Comparison of ENCODE assay signal across 26 mouse cellular contexts in the genomic region with DNA sequence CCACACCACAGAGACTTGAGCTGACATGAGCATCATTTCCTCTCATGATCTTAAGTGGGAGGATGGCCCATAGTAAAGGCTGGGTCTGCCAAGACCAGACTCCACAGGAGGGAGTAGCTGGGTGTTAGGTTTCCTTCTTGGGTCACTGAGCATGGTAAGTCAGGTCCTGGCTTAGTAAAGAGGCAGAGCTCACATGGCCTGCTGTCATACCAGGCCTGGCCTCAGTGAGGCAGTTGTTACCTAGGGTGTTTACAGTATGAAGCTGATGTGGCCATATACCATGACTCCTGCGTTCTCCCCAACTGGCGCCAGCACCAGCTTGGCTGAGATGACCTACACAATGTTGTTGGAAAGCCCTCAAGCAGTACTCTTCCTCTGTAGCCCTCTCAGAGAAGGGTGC. TPM values are rescaled to one million over a fixed set of nuclear protein-coding genes. Genes with fewer than 3 reads are reported as not detected.
DNase-seq lines count a peak whose midpoint lies in the region; ATAC-seq and TF ChIP-seq lines count a peak whose summit lies in the region.
"Had no signal": no experiment of that assay in that cellular context is flagged by ENCODE, and none has a peak within 500 bp of the region (broad histone marks: within the 10 kb centered on the region; RNA-seq: fewer than 3 reads in every experiment).

No protein-coding gene starts in this region.

- TF ChIP-seq POLR2A in CH12.LX (IDR thresholded peaks at IDR 0.05; ENCODE audit: low read depth, low read length): no peak

- H3K79me2 ChIP-seq in CH12.LX (replicated peaks; ENCODE audit: control insufficient read depth, extremely low read depth, insufficient read depth, poor library complexity, severe bottlenecking): no peaks in the 10 kb centered on the region

- no peak overlapping the region for H3K27ac ChIP-seq in intestine, postnatal 0 days (ENCODE audit: low read depth, low read length)
- H3K27ac ChIP-seq in intestine, embryonic 16.5 days (ENCODE audit: low read length): no peak overlapping the region
- H3K27ac ChIP-seq in layer of hippocampus, adult 2 months: no peak overlapping the region
- H3K27ac ChIP-seq in CH12.LX (ENCODE audit: insufficient read depth, low read depth): no peak overlapping the region
- H3K27ac ChIP-seq: embryonic facial prominence, embryonic 12.5 days; heart, embryonic 15.5 days; hindbrain, embryonic 14.5 days; intestine, embryonic 15.5 days; limb, embryonic 10.5 days; midbrain, embryonic 15.5 days; neural tube, embryonic 13.5 days; stomach, embryonic 15.5 days had no signal

- H3K36me3 ChIP-seq in intestine, postnatal 0 days (ENCODE audit: control insufficient read depth, insufficient read depth): no peaks in the 10 kb centered on the region
- H3K36me3 ChIP-seq in intestine, embryonic 16.5 days (ENCODE audit: control insufficient read depth, insufficient read depth, low read length): no peaks in the 10 kb centered on the region
- H3K36me3 ChIP-seq in CH12.LX (replicated peaks in 1 of 2; ENCODE audit: control insufficient read depth in 1 of 2, insufficient read depth in 1 of 2, low read length in 1 of 2): peaks cover 0 to 6% of the 10 kb centered on the region in 2 experiments
- H3K36me3 ChIP-seq: embryonic facial prominence, embryonic 12.5 days; heart, embryonic 15.5 days; intestine, embryonic 15.5 days; limb, embryonic 10.5 days; midbrain, embryonic 15.5 days; neural tube, embryonic 13.5 days; stomach, embryonic 15.5 days had no signal

- WGBS in intestine, postnatal 0 days: 82% methylated on average over 2 of the region's 2 CpGs
- 76% methylated on average over 2 of the region's 2 CpGs for WGBS in intestine, embryonic 16.5 days

- H3K4me3 ChIP-seq in intestine, postnatal 0 days (ENCODE audit: low read depth, low read length): no peak overlapping the region
- H3K4me3 ChIP-seq in intestine, embryonic 16.5 days (ENCODE audit: low read length): no peak overlapping the region
- no peak overlapping the region for H3K4me3 ChIP-seq in layer of hippocampus, adult 2 months
- H3K4me3 ChIP-seq in CH12.LX (replicated peaks in 1 of 3; ENCODE audit: low read depth in 2 of 3, low read length in 2 of 3, poor library complexity in 1 of 3): no peak overlapping the region
- H3K4me3 ChIP-seq: embryonic facial prominence, embryonic 12.5 days; heart, embryonic 15.5 days; intestine, embryonic 15.5 days; limb, embryonic 10.5 days; midbrain, embryonic 15.5 days; myocyte; neural tube, embryonic 13.5 days; stomach, embryonic 15.5 days had no signal

- TF ChIP-seq RAD21 in CH12.LX (IDR thresholded peaks at IDR 0.05; ENCODE audit: low read depth, low read length): peak; percentile 58

- dilution Hi-C loops in CH12.LX (cut with MboI; ENCODE audit: extremely low pct_ligation_motif_present, extremely low pct_unique_long_range_greater_than_20kb, low sequenced_read_pairs): no loop called here

- no peaks in the 10 kb centered on the region for H3K9me3 ChIP-seq in intestine, postnatal 0 days (ENCODE audit: control insufficient read depth)
- no peaks in the 10 kb centered on the region for H3K9me3 ChIP-seq in intestine, embryonic 16.5 days (ENCODE audit: control insufficient read depth, low read length)
- H3K9me3 ChIP-seq in CH12.LX (replicated peaks; ENCODE audit: low read length): peaks cover 5% of the 10 kb centered on the region
- H3K9me3 ChIP-seq: embryonic facial prominence, embryonic 12.5 days; heart, embryonic 15.5 days; intestine, embryonic 15.5 days; limb, embryonic 10.5 days; midbrain, embryonic 15.5 days; stomach, embryonic 15.5 days had no signal

- in situ Hi-C loops in CH12.LX (cut with MboI; ENCODE audit: low pct_ligation_motif_present, low pct_unique_long_range_greater_than_20kb, low sequenced_read_pairs): no loop called here

- 0 out of 2 replicates have a peak, but pooled peaks have one; percentile 16 for TF ChIP-seq CTCF in intestine, postnatal 0 days (IDR thresholded peaks at IDR 0.05; ENCODE audit: low read depth)
- 0 out of 2 replicates have a peak, but pooled peaks have one; percentile 7 for TF ChIP-seq CTCF in layer of hippocampus, adult 2 months (conservative IDR thresholded peaks at IDR 0.05)
- TF ChIP-seq CTCF in CH12.LX (conservative IDR thresholded peaks at IDR 0.05 in 1 of 2, IDR thresholded peaks at IDR 0.05 in 1 of 2; ENCODE audit: low read depth in 2 of 2, low read length in 2 of 2): peak in 1 of 2 experiments; percentile 54; a peak in 2 of 4 replicates

- no peak overlapping the region for H3K9ac ChIP-seq in intestine, postnatal 0 days (ENCODE audit: low read depth, low read length)
- no peak overlapping the region for H3K9ac ChIP-seq in intestine, embryonic 16.5 days (ENCODE audit: low read depth, low read length)
- no peak overlapping the region for H3K9ac ChIP-seq in CH12.LX (ENCODE audit: insufficient read depth, low read depth)
- H3K9ac ChIP-seq: embryonic facial prominence, embryonic 12.5 days; forebrain, postnatal 0 days; heart, embryonic 15.5 days; hindbrain, embryonic 14.5 days; intestine, embryonic 15.5 days; midbrain, embryonic 15.5 days; neural tube, embryonic 13.5 days; stomach, embryonic 15.5 days had no signal

- no peaks in the 10 kb centered on the region for H3K27me3 ChIP-seq in intestine, postnatal 0 days (replicated peaks; ENCODE audit: control insufficient read depth, insufficient read depth, low read length)
- H3K27me3 ChIP-seq in intestine, embryonic 16.5 days (replicated peaks; ENCODE audit: control insufficient read depth, insufficient read depth, low read length): no peaks in the 10 kb centered on the region
- H3K27me3 ChIP-seq in CH12.LX (replicated peaks): no peaks in the 10 kb centered on the region
- H3K27me3 ChIP-seq: embryonic facial prominence, embryonic 12.5 days; heart, embryonic 15.5 days; intestine, embryonic 15.5 days; midbrain, embryonic 15.5 days; neural tube, embryonic 13.5 days; stomach, embryonic 15.5 days had no signal

- H3K4me2 ChIP-seq in intestine, postnatal 0 days (replicated peaks; ENCODE audit: low read depth): no peak overlapping the region
- H3K4me2 ChIP-seq in intestine, embryonic 16.5 days (ENCODE audit: low read depth, low read length): no peak overlapping the region
- H3K4me2 ChIP-seq in CH12.LX (ENCODE audit: insufficient read depth, low read depth, poor library complexity, severe bottlenecking): no peak overlapping the region
- H3K4me2 ChIP-seq: embryonic facial prominence, embryonic 12.5 days; heart, embryonic 15.5 days; hindbrain, embryonic 14.5 days; intestine, embryonic 15.5 days; midbrain, embryonic 15.5 days; neural tube, embryonic 13.5 days; stomach, embryonic 15.5 days had no signal

- no peak for TF ChIP-seq EP300 in CH12.LX (IDR thresholded peaks at IDR 0.05; ENCODE audit: low read length)

- ATAC-seq in intestine, postnatal 0 days: no peak
- no peak for ATAC-seq in intestine, embryonic 16.5 days
- ATAC-seq: forebrain, postnatal 0 days; intestine, embryonic 15.5 days; midbrain, embryonic 15.5 days had no signal

- DNase-seq in layer of hippocampus, adult 2 months (ENCODE audit: low spot score in 2 of 2): no peak
- no peak for DNase-seq in layer of hippocampus, adult 18-20 months (ENCODE audit: low spot score in 2 of 2)
- peak; percentile 21 for DNase-seq in CH12.LX (ENCODE audit: extremely low read depth)
- DNase-seq in induced T-regulatory cell, adult 2 months (ENCODE audit: low read depth): peak; percentile 30
- DNase-seq in urinary bladder, postnatal 14 days (ENCODE audit: low spot score): no peak
- DNase-seq in heart, adult 18-20 months: no peak
- DNase-seq: B cell, adult 2 months; cerebellum, adult 11-12 months; cerebellum, postnatal 10 days; forebrain, postnatal 0 days; heart, postnatal 36 days; lung, postnatal 14 days; right cerebral cortex, adult 18-20 months; thymus, adult 18-20 months; thymus, postnatal 36 days had no signal

- peaks cover 7% of the 10 kb centered on the region; the same call in 1 of the 2 replicates for H3K4me1 ChIP-seq in intestine, postnatal 0 days (replicated peaks; ENCODE audit: control insufficient read depth, insufficient read depth, low read length)
- peaks cover 8% of the 10 kb centered on the region; the same call in 1 of the 2 replicates for H3K4me1 ChIP-seq in intestine, embryonic 16.5 days (ENCODE audit: control insufficient read depth, insufficient read depth, low read length)
- H3K4me1 ChIP-seq in CH12.LX (ENCODE audit: control insufficient read depth in 1 of 2, insufficient read depth in 2 of 2): peaks cover 0 to 3% of the 10 kb centered on the region in 2 experiments; a peak in 1 of 4 replicates
- H3K4me1 ChIP-seq: embryonic facial prominence, embryonic 12.5 days; heart, embryonic 15.5 days; limb, embryonic 10.5 days; midbrain, embryonic 15.5 days; neural tube, embryonic 13.5 days; stomach, embryonic 15.5 days had no signal

RNA-seq across cellular contexts. Expression of gene C1qtnf12, which starts 11.1 kb away (rescaled TPM):
- 129 and 138 TPM in 2 replicates for polyA plus RNA-seq in intestine, postnatal 0 days (2015; fragmentation: Nextera tagmentation; extraction: Ambion mirVana)
- polyA plus RNA-seq in intestine, embryonic 16.5 days (2015; fragmentation: Nextera tagmentation; extraction: Ambion mirVana): 59.9 and 75.4 TPM in 2 replicates
- 10 to 100 TPM; 11.5 to 18.0 TPM for total RNA-seq in layer of hippocampus, adult 2 months (2021)
- total RNA-seq in layer of hippocampus, adult 18-20 months (2021): 10 to 100 TPM; 15.7 to 16.8 TPM
- total RNA-seq in CH12.LX (2012; rRNA removed) (21.0 and 21.1 TPM in 2 replicates), CH12.LX (2014; rRNA removed) (24.5 and 25.3 TPM in 2 replicates)
- polyA plus RNA-seq in CH12.LX (2012; ENCODE audit: insufficient read length, low read depth): 25.0 and 27.6 TPM in 2 replicates
- total RNA-seq in heart, adult 18-20 months (2021): 10 to 100 TPM; 17.0 to 22.4 TPM

RNA-seq across cellular contexts. Expression of gene B3galt6, which starts 19.2 kb away (rescaled TPM):
- polyA plus RNA-seq in intestine, postnatal 0 days (2015; fragmentation: Nextera tagmentation; extraction: Ambion mirVana): 5.8 and 6.0 TPM in 2 replicates
- polyA plus RNA-seq in intestine, embryonic 16.5 days (2015; fragmentation: Nextera tagmentation; extraction: Ambion mirVana): 11.7 and 12.0 TPM in 2 replicates
- 10 to 100 TPM in 1 of 2 experiments, 1 to 10 TPM in 1; 9.3 to 10.1 TPM for total RNA-seq in layer of hippocampus, adult 2 months (2021)
- 10 to 100 TPM in 1 of 2 experiments, 1 to 10 TPM in 1; 9.3 to 10.3 TPM for total RNA-seq in layer of hippocampus, adult 18-20 months (2021)
- 10.1 and 11.3 TPM in 2 replicates for total RNA-seq in CH12.LX (2012; rRNA removed)
- 8.6 and 9.9 TPM in 2 replicates for total RNA-seq in CH12.LX (2014; rRNA removed)
- 3.1 and 3.4 TPM in 2 replicates for polyA plus RNA-seq in CH12.LX (2012; ENCODE audit: insufficient read length, low read depth)
- 1 to 10 TPM; 2.7 to 3.1 TPM for total RNA-seq in heart, adult 18-20 months (2021)

RNA-seq across cellular contexts. Expression of gene Sdf4, which starts 19.4 kb away (rescaled TPM):
- polyA plus RNA-seq in intestine, postnatal 0 days (2015; fragmentation: Nextera tagmentation; extraction: Ambion mirVana): 219 and 222 TPM in 2 replicates
- 165 and 171 TPM in 2 replicates for polyA plus RNA-seq in intestine, embryonic 16.5 days (2015; fragmentation: Nextera tagmentation; extraction: Ambion mirVana)
- total RNA-seq in layer of hippocampus, adult 2 months (2021): 100 to 1,000 TPM; 191 to 194 TPM
- 100 to 1,000 TPM; 202 to 203 TPM for total RNA-seq in layer of hippocampus, adult 18-20 months (2021)
- total RNA-seq in CH12.LX (2012; rRNA removed) (193 and 211 TPM in 2 replicates), CH12.LX (2014; rRNA removed) (210 and 227 TPM in 2 replicates)
- polyA plus RNA-seq in CH12.LX (2012; ENCODE audit: insufficient read length, low read depth): 167 and 193 TPM in 2 replicates
- 10 to 100 TPM; 82.1 to 89.0 TPM for total RNA-seq in heart, adult 18-20 months (2021)

RNA-seq across cellular contexts. Expression of gene Ube2j2, which starts 29.6 kb away (rescaled TPM):
- polyA plus RNA-seq in intestine, postnatal 0 days (2015; fragmentation: Nextera tagmentation; extraction: Ambion mirVana): 101 and 104 TPM in 2 replicates
- 89.5 and 93.4 TPM in 2 replicates for polyA plus RNA-seq in intestine, embryonic 16.5 days (2015; fragmentation: Nextera tagmentation; extraction: Ambion mirVana)
- total RNA-seq in layer of hippocampus, adult 2 months (2021): 10 to 100 TPM; 69.8 to 71.2 TPM
- total RNA-seq in layer of hippocampus, adult 18-20 months (2021): 10 to 100 TPM; 68.2 to 70.8 TPM
- total RNA-seq in CH12.LX (2012; rRNA removed) (73.5 and 112 TPM in 2 replicates), CH12.LX (2014; rRNA removed) (137 and 145 TPM in 2 replicates)
- polyA plus RNA-seq in CH12.LX (2012; ENCODE audit: insufficient read length, low read depth): 144 and 150 TPM in 2 replicates
- 10 to 100 TPM; 53.0 to 55.9 TPM for total RNA-seq in heart, adult 18-20 months (2021)

RNA-seq across cellular contexts. Expression of gene Tnfrsf4, which starts 40.4 kb away (rescaled TPM):
- polyA plus RNA-seq in intestine, postnatal 0 days (2015; fragmentation: Nextera tagmentation; extraction: Ambion mirVana): 0.14 and 0.35 TPM in 2 replicates
- 0.55 and 0.86 TPM in 2 replicates for polyA plus RNA-seq in intestine, embryonic 16.5 days (2015; fragmentation: Nextera tagmentation; extraction: Ambion mirVana)
- 1 to 10 TPM; 1.3 to 2.3 TPM for total RNA-seq in layer of hippocampus, adult 2 months (2021)
- 1 to 10 TPM in 1 of 2 experiments, under 1 TPM in 1; 0.94 to 1.4 TPM for total RNA-seq in layer of hippocampus, adult 18-20 months (2021)
- total RNA-seq in CH12.LX (2012; rRNA removed): 21.7 and 28.2 TPM in 2 replicates
- total RNA-seq in CH12.LX (2014; rRNA removed): 73.5 and 86.1 TPM in 2 replicates
- polyA plus RNA-seq in CH12.LX (2012; ENCODE audit: insufficient read length, low read depth): 63.8 and 81.1 TPM in 2 replicates
- 1 to 10 TPM in 1 of 2 experiments, under 1 TPM in 1; 0.25 to 1.0 TPM for total RNA-seq in heart, adult 18-20 months (2021)

Comparison
In these comparisons a context has a peak if more than half of its experiments do, and no peak if none do; other contexts are left out.
1. DNase-seq: peak in CH12.LX (single experiment) and induced T-regulatory cell, adult 2 months (single experiment); none in layer of hippocampus, adult 2 months (0 of 2), layer of hippocampus, adult 18-20 months (0 of 2), urinary bladder, postnatal 14 days (single experiment) and heart, adult 18-20 months (0 of 2).